ENCODE assay signal across 8 mouse cellular contexts in the genomic region with DNA sequence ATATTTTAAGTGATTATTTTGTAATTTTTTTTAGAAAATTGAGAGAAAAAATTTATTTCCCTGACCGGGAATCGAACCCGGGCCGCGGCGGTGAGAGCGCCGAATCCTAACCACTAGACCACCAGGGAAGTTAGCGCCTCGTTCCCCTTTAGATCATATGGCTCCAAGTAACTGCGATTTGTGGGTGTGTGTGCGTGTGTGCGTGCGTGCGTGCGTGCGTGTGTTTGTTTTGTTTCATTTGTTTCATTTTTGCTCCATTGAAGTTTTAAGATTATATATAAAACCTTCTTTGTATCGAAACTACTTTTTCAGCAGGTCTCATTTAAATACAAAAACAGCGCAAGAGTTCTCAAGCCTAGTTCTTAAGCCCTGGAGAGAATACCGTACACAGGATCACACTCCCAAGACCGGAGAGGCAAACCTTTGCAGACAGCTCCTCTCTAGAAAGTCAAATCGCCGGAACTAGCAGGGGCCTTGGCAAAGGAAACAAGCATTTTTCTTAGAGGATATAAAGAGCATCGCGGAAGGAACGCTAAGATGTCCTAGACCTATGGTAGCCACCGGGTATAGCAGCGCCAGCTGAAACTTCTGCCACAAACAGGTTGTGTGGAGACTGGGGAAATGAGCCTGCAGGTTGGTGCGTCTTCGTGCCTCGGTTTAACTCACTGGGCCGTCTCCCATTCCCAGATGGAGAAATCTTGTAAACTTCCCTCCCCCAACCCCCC. TPM values are rescaled to one million over a fixed set of nuclear protein-coding genes. Genes with fewer than 3 reads are reported as not detected.
A peak's percentile ranks its signal among the peaks of the same experiment; 100 is the strongest.
DNase-seq lines count a peak whose midpoint lies in the region; ATAC-seq and TF ChIP-seq lines count a peak whose summit lies in the region.

No protein-coding gene starts in this region.

- H3K27ac ChIP-seq in forebrain, embryonic 12.5 days, result peak overlapping the region; percentile 20
- H3K27ac ChIP-seq in liver, postnatal 0 days (ENCODE audit: low read depth), result peak overlapping the region; percentile 94
- peak overlapping the region; percentile 54; the same call in 1 of the 2 replicates for H3K27ac ChIP-seq in neural tube, embryonic 13.5 days (replicated peaks)

- no peaks in the 10 kb centered on the region for H3K9me3 ChIP-seq in E14TG2a.4 (ENCODE audit: low read length)
- H3K9me3 ChIP-seq in forebrain, embryonic 12.5 days, result no peaks in the 10 kb centered on the region
- H3K9me3 ChIP-seq in liver, postnatal 0 days (ENCODE audit: low read length), result no peaks in the 10 kb centered on the region
- H3K9me3 ChIP-seq in neural tube, embryonic 13.5 days, result no peaks in the 10 kb centered on the region

- peak overlapping the region; percentile 94 for H3K4me3 ChIP-seq in E14TG2a.4 (replicated peaks; ENCODE audit: low read length)
- H3K4me3 ChIP-seq in forebrain, embryonic 12.5 days (replicated peaks), result peak overlapping the region; percentile 68
- H3K4me3 ChIP-seq in liver, postnatal 0 days (ENCODE audit: low read depth, low read length), result peak overlapping the region; percentile 71
- H3K4me3 ChIP-seq in neural tube, embryonic 13.5 days, result peak overlapping the region; percentile 70

- TF ChIP-seq EP300 in liver, postnatal 0 days (IDR thresholded peaks at IDR 0.05; ENCODE audit: low read depth), result no peak

- TF ChIP-seq CTCF in E14TG2a.4 (conservative IDR thresholded peaks at IDR 0.05; ENCODE audit: low read length), result no peak
- no peak for TF ChIP-seq CTCF in liver, postnatal 0 days (IDR thresholded peaks at IDR 0.05; ENCODE audit: low read depth)

- no peaks in the 10 kb centered on the region for H3K27me3 ChIP-seq in E14TG2a.4 (ENCODE audit: insufficient read depth, low read length)
- peaks cover 2% of the 10 kb centered on the region; the same call in 1 of the 2 replicates for H3K27me3 ChIP-seq in forebrain, embryonic 12.5 days
- H3K27me3 ChIP-seq in liver, postnatal 0 days (ENCODE audit: insufficient read depth, low read length), result no peaks in the 10 kb centered on the region
- H3K27me3 ChIP-seq in neural tube, embryonic 13.5 days, result no peaks in the 10 kb centered on the region

- WGBS in forebrain, embryonic 12.5 days, result under 1% methylated on average over 32 of the region's 32 CpGs
- under 1% methylated on average over 32 of the region's 32 CpGs for WGBS in large intestine, adult 2 months
- 0% methylated on average over 32 of the region's 32 CpGs for WGBS in liver, postnatal 0 days (ENCODE audit: insufficient replicate concordance)
- WGBS in neural tube, embryonic 13.5 days, result under 1% methylated on average over 32 of the region's 32 CpGs

- intact Hi-C loops in heart, postnatal 10 days (cut with DNase I), result loop anchor here (2.0 kb wide), 2 partner anchors 15 to 223 kb away; no protein-coding TSS in a partner anchor

- peak overlapping the region; percentile 78 for H3K4me2 ChIP-seq in forebrain, embryonic 12.5 days
- H3K4me2 ChIP-seq in liver, postnatal 0 days (ENCODE audit: low read depth, low read length), result peak overlapping the region; percentile 78
- H3K4me2 ChIP-seq in neural tube, embryonic 13.5 days, result peak overlapping the region; percentile 99

- H3K9ac ChIP-seq in forebrain, embryonic 12.5 days, result peak overlapping the region; percentile 61
- H3K9ac ChIP-seq in liver, postnatal 0 days (replicated peaks), result peak overlapping the region; percentile 76
- peak overlapping the region; percentile 70 for H3K9ac ChIP-seq in neural tube, embryonic 13.5 days

- DNase-seq in c-Kit-positive CD71-positive TER-119-positive erythroid progenitor cells, embryonic 14.5 days (ENCODE audit: low spot score), result peak; percentile 92
- DNase-seq in heart, postnatal 10 days, result peak; percentile 92 to 96
- peak; percentile 79 for DNase-seq in large intestine, adult 2 months (ENCODE audit: low read depth, low spot score)
- DNase-seq in liver, postnatal 0 days, result peak; percentile 93
- DNase-seq in telencephalon, adult 2 months (ENCODE audit: low read depth, low spot score), result peak; percentile 59

- peak; percentile 77 for ATAC-seq in forebrain, embryonic 12.5 days (ENCODE audit: low FRiP score)
- peak; percentile 68 for ATAC-seq in liver, postnatal 0 days
- ATAC-seq in neural tube, embryonic 13.5 days (ENCODE audit: low read depth), result peak; percentile 81

- H3K36me3 ChIP-seq in E14TG2a.4 (ENCODE audit: insufficient read depth, low read length), result no peaks in the 10 kb centered on the region
- no peaks in the 10 kb centered on the region for H3K36me3 ChIP-seq in forebrain, embryonic 12.5 days (replicated peaks)
- H3K36me3 ChIP-seq in liver, postnatal 0 days (replicated peaks; ENCODE audit: insufficient read depth, low read length), result no peaks in the 10 kb centered on the region
- no peaks in the 10 kb centered on the region for H3K36me3 ChIP-seq in neural tube, embryonic 13.5 days

- peaks cover 49% of the 10 kb centered on the region for H3K4me1 ChIP-seq in E14TG2a.4 (replicated peaks; ENCODE audit: low read depth, low read length)
- H3K4me1 ChIP-seq in forebrain, embryonic 12.5 days, result peaks cover 3% of the 10 kb centered on the region
- no peaks in the 10 kb centered on the region; the same call in none of the 2 replicates for H3K4me1 ChIP-seq in liver, postnatal 0 days (ENCODE audit: insufficient read depth)
- peaks cover 18% of the 10 kb centered on the region for H3K4me1 ChIP-seq in neural tube, embryonic 13.5 days (replicated peaks)

RNA-seq across cellular contexts. Expression of a gene that starts 23.4 kb away (rescaled TPM):
- polyA plus RNA-seq in forebrain, embryonic 12.5 days (2016; fragmentation: Nextera tagmentation; extraction: Ambion mirVana), result 0.54 and 0.84 TPM in 2 replicates
- 100 to 1,000 TPM; 149 to 172 TPM for total RNA-seq in heart, postnatal 10 days (2021)
- 0.05 TPM in 1 of 2 replicates, not detected in the other for polyA plus RNA-seq in large intestine, adult 2 months (2012; rRNA removed)
- polyA plus RNA-seq in liver, postnatal 0 days (2015; fragmentation: Nextera tagmentation; extraction: Ambion mirVana), result 19.2 and 21.8 TPM in 2 replicates
- 1.0 and 1.4 TPM in 2 replicates for polyA plus RNA-seq in neural tube, embryonic 13.5 days (2015; fragmentation: Nextera tagmentation; extraction: Ambion mirVana)

RNA-seq across cellular contexts. Expression of a gene that starts 49.4 kb away (rescaled TPM):
- polyA plus RNA-seq in forebrain, embryonic 12.5 days (2016; fragmentation: Nextera tagmentation; extraction: Ambion mirVana), result not detected in 2 replicates
- not detected for total RNA-seq in heart, postnatal 10 days (2021)
- polyA plus RNA-seq in large intestine, adult 2 months (2012; rRNA removed), result not detected in 2 replicates
- polyA plus RNA-seq in liver, postnatal 0 days (2015; fragmentation: Nextera tagmentation; extraction: Ambion mirVana), result not detected in 2 replicates
- not detected in 2 replicates for polyA plus RNA-seq in neural tube, embryonic 13.5 days (2015; fragmentation: Nextera tagmentation; extraction: Ambion mirVana)

RNA-seq across cellular contexts. Expression of a gene that starts 56.2 kb away (rescaled TPM):
- 40.4 and 40.8 TPM in 2 replicates for polyA plus RNA-seq in forebrain, embryonic 12.5 days (2016; fragmentation: Nextera tagmentation; extraction: Ambion mirVana)
- 1,000 to 10,000 TPM in 1 of 2 experiments, 100 to 1,000 TPM in 1; 618 to 1,152 TPM for total RNA-seq in heart, postnatal 10 days (2021)
- 325 and 536 TPM in 2 replicates for polyA plus RNA-seq in large intestine, adult 2 months (2012; rRNA removed)
- 65.3 and 72.4 TPM in 2 replicates for polyA plus RNA-seq in liver, postnatal 0 days (2015; fragmentation: Nextera tagmentation; extraction: Ambion mirVana)
- 74.7 and 78.0 TPM in 2 replicates for polyA plus RNA-seq in neural tube, embryonic 13.5 days (2015; fragmentation: Nextera tagmentation; extraction: Ambion mirVana)

Comparison
In these comparisons a context has a peak if more than half of its experiments do, and no peak if none do; other contexts are left out.
1. Peak in every context shown above with its lines: DNase-seq, ATAC-seq, H3K4me3 ChIP-seq and H3K27ac ChIP-seq.
2. H3K27ac ChIP-seq: peak in every context shown above with its lines; median percentile 94 in liver, postnatal 0 days; 54 in neural tube, embryonic 13.5 days; 20 in forebrain, embryonic 12.5 days.